Mouse (Mus musculus): ENCODE data around the gene Zbtb9. TPM values are rescaled to one million over a fixed set of nuclear protein-coding genes. Genes with fewer than 3 reads are reported as not detected.

The Zbtb9 gene
- total RNA-seq, 1 experiment: 8.2 TPM

- no peak overlapping the region for H3K4me3 ChIP-seq (ENCODE audit: insufficient read depth in 1 of 2, low read depth in 1 of 2, low read length in 2 of 2, poor library complexity in 1 of 2, severe bottlenecking in 1 of 2)
- peaks cover 1 to 34% of the 10 kb centered on the region in 2 experiments; a peak in 3 of 4 replicates for H3K4me1 ChIP-seq (ENCODE audit: control insufficient read depth in 2 of 2, insufficient read depth in 2 of 2, low read length in 2 of 2, poor library complexity in 1 of 2)
- H3K36me3 ChIP-seq (ENCODE audit: control insufficient read depth, insufficient read depth, low read length, poor library complexity, severe bottlenecking): peaks cover 35% of the 10 kb centered on the region
- H3K9me3 ChIP-seq (ENCODE audit: control insufficient read depth, insufficient read depth, low read depth, low read length): no peaks in the 10 kb centered on the region
- no peak overlapping the region for H3K9ac ChIP-seq (ENCODE audit: insufficient read depth, low read depth, low read length, poor library complexity, severe bottlenecking)
- no peak overlapping the region for H3K27ac ChIP-seq (ENCODE audit: insufficient read depth, low read depth, low read length, poor library complexity, severe bottlenecking)
- in situ Hi-C loops (cut with MboI; ENCODE audit: low sequenced_read_pairs in 2 of 2, unreplicated experiment in 2 of 2): no loop called here
- no peak for TF ChIP-seq ZNF384 (IDR thresholded peaks at IDR 0.05; ENCODE audit: low read depth, low read length)
- TF ChIP-seq MAFK (IDR thresholded peaks at IDR 0.05; ENCODE audit: insufficient read depth, low read depth, low read length): no peak
- TF ChIP-seq CHD2 (IDR thresholded peaks at IDR 0.05; ENCODE audit: low read depth, low read length): no peak
- TF ChIP-seq HCFC1 (IDR thresholded peaks at IDR 0.05; ENCODE audit: borderline replicate concordance, insufficient read depth, low read length): no peak
- TF ChIP-seq ZC3H11A (IDR thresholded peaks at IDR 0.05; ENCODE audit: borderline replicate concordance, low read depth, low read length): no peak
- no peak for DNase-seq (ENCODE audit: low read depth, low spot score)
Observed at GRCm38 (mm10) chr17:27021076-27021475, 48.1 kb downstream of the Zbtb9 start.

GRCm38 (mm10) chr17:27021736-27022135 lies 48.8 kb downstream of the Zbtb9 start:
- no peak overlapping the region for H3K4me3 ChIP-seq (ENCODE audit: insufficient read depth in 1 of 2, low read depth in 1 of 2, low read length in 2 of 2, poor library complexity in 1 of 2, severe bottlenecking in 1 of 2)
- H3K4me1 ChIP-seq (ENCODE audit: control insufficient read depth in 2 of 2, insufficient read depth in 2 of 2, low read length in 2 of 2, poor library complexity in 1 of 2): peaks cover 1 to 34% of the 10 kb centered on the region in 2 experiments; a peak in 3 of 4 replicates
- in situ Hi-C loops (cut with MboI; ENCODE audit: low sequenced_read_pairs in 2 of 2, unreplicated experiment in 2 of 2): no loop called here
- H3K9me3 ChIP-seq (ENCODE audit: control insufficient read depth, insufficient read depth, low read depth, low read length): no peaks in the 10 kb centered on the region
- no peak for DNase-seq (ENCODE audit: low read depth, low spot score)
- no peak overlapping the region for H3K27ac ChIP-seq (ENCODE audit: insufficient read depth, low read depth, low read length, poor library complexity, severe bottlenecking)
- no peak for TF ChIP-seq ZC3H11A (IDR thresholded peaks at IDR 0.05; ENCODE audit: borderline replicate concordance, low read depth, low read length)
- TF ChIP-seq HCFC1 (IDR thresholded peaks at IDR 0.05; ENCODE audit: borderline replicate concordance, insufficient read depth, low read length): no peak
- no peak for TF ChIP-seq ZNF384 (IDR thresholded peaks at IDR 0.05; ENCODE audit: low read depth, low read length)
- TF ChIP-seq MAFK (IDR thresholded peaks at IDR 0.05; ENCODE audit: insufficient read depth, low read depth, low read length): no peak
- no peak for TF ChIP-seq CHD2 (IDR thresholded peaks at IDR 0.05; ENCODE audit: low read depth, low read length)
- H3K36me3 ChIP-seq (ENCODE audit: control insufficient read depth, insufficient read depth, low read length, poor library complexity, severe bottlenecking): peaks cover 38% of the 10 kb centered on the region
- H3K9ac ChIP-seq (ENCODE audit: insufficient read depth, low read depth, low read length, poor library complexity, severe bottlenecking): no peak overlapping the region

- in situ Hi-C loops (cut with MboI; ENCODE audit: low sequenced_read_pairs in 2 of 2, unreplicated experiment in 2 of 2): no loop called here
- H3K9me3 ChIP-seq (ENCODE audit: control insufficient read depth, insufficient read depth, low read depth, low read length): no peaks in the 10 kb centered on the region
- no peak overlapping the region for H3K4me3 ChIP-seq (ENCODE audit: insufficient read depth in 1 of 2, low read depth in 1 of 2, low read length in 2 of 2, poor library complexity in 1 of 2, severe bottlenecking in 1 of 2)
- no peak overlapping the region for H3K9ac ChIP-seq (ENCODE audit: insufficient read depth, low read depth, low read length, poor library complexity, severe bottlenecking)
- no peak overlapping the region for H3K27ac ChIP-seq (ENCODE audit: insufficient read depth, low read depth, low read length, poor library complexity, severe bottlenecking)
- peaks cover 38% of the 10 kb centered on the region for H3K36me3 ChIP-seq (ENCODE audit: control insufficient read depth, insufficient read depth, low read length, poor library complexity, severe bottlenecking)
- TF ChIP-seq ZNF384 (IDR thresholded peaks at IDR 0.05; ENCODE audit: low read depth, low read length) (no peak), CHD2 (IDR thresholded peaks at IDR 0.05; ENCODE audit: low read depth, low read length) (no peak), ZC3H11A (IDR thresholded peaks at IDR 0.05; ENCODE audit: borderline replicate concordance, low read depth, low read length) (no peak), HCFC1 (IDR thresholded peaks at IDR 0.05; ENCODE audit: borderline replicate concordance, insufficient read depth, low read length) (no peak), MAFK (IDR thresholded peaks at IDR 0.05; ENCODE audit: insufficient read depth, low read depth, low read length) (no peak)
- DNase-seq (ENCODE audit: low read depth, low spot score): no peak
- H3K4me1 ChIP-seq (ENCODE audit: control insufficient read depth in 2 of 2, insufficient read depth in 2 of 2, low read length in 2 of 2, poor library complexity in 1 of 2): peaks cover 3 to 35% of the 10 kb centered on the region in 2 experiments; a peak in 3 of 4 replicates
Observed at GRCm38 (mm10) chr17:27023342-27023741, 50.4 kb downstream of the Zbtb9 start.

GRCm38 (mm10) chr17:27025326-27025902 lies 52.4 kb downstream of the Zbtb9 start:
- H3K36me3 ChIP-seq (ENCODE audit: control insufficient read depth, insufficient read depth, low read length, poor library complexity, severe bottlenecking): peaks cover 35% of the 10 kb centered on the region
- no peak overlapping the region for H3K9ac ChIP-seq (ENCODE audit: insufficient read depth, low read depth, low read length, poor library complexity, severe bottlenecking)
- no peak overlapping the region for H3K27ac ChIP-seq (ENCODE audit: insufficient read depth, low read depth, low read length, poor library complexity, severe bottlenecking)
- no peak for DNase-seq (ENCODE audit: low read depth, low spot score)
- TF ChIP-seq CHD2 (IDR thresholded peaks at IDR 0.05; ENCODE audit: low read depth, low read length) (no peak), MAFK (IDR thresholded peaks at IDR 0.05; ENCODE audit: insufficient read depth, low read depth, low read length) (no peak), ZNF384 (IDR thresholded peaks at IDR 0.05; ENCODE audit: low read depth, low read length) (no peak), HCFC1 (IDR thresholded peaks at IDR 0.05; ENCODE audit: borderline replicate concordance, insufficient read depth, low read length) (no peak), ZC3H11A (IDR thresholded peaks at IDR 0.05; ENCODE audit: borderline replicate concordance, low read depth, low read length) (no peak)
- no peak overlapping the region for H3K4me3 ChIP-seq (ENCODE audit: insufficient read depth in 1 of 2, low read depth in 1 of 2, low read length in 2 of 2, poor library complexity in 1 of 2, severe bottlenecking in 1 of 2)
- in situ Hi-C loops (cut with MboI; ENCODE audit: low sequenced_read_pairs in 2 of 2, unreplicated experiment in 2 of 2): no loop called here
- no peaks in the 10 kb centered on the region for H3K9me3 ChIP-seq (ENCODE audit: control insufficient read depth, insufficient read depth, low read depth, low read length)
- peaks cover 2 to 32% of the 10 kb centered on the region in 2 experiments; a peak in 2 of 4 replicates for H3K4me1 ChIP-seq (ENCODE audit: control insufficient read depth in 2 of 2, insufficient read depth in 2 of 2, low read length in 2 of 2, poor library complexity in 1 of 2)

All from ES-E14 (cell line).